Mouse (Mus musculus): ENCODE results near the gene Gm11627. TPM values are rescaled to one million over a fixed set of nuclear protein-coding genes. Genes with fewer than 3 reads are reported as not detected.
"Not testable (repeated sequence)": the region's sequence is repeated elsewhere in the genome, so short reads cannot be mapped to it uniquely, and the experiment has no call there.

Gene Gm11627
- polyA plus RNA-seq, 1 experiment from 2014 or later: 9.8 TPM

DNA sequence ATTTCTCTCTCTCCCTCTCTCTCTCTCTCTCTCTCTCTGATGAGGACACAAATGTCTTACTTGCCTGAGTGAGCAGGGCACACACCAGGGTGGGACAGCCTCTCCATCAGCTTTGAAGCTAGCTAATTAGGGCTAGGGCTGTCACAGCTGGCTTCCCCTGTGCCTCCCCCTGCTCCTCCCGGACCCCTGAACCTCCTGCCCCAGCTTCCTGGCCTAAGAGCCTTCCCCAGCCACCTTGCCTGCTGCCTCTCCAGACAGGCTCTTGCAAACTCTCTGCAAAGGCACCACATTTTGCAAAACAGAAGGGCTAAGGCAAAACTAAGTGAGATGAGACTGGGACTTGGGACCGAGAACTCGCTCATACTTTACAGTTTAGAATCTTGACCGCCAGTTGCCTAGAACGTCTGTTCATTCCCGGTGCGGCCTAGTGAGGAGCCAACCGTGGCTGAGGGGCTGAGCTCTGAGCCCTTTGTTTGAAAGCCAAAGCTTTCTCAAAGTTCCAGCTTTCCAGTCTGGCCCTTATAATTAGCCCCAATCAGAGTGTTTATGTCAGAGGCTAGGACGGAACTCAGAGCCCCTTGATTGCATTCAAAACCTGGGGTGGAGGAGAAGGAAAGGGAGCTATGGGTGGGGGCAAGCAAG is 31.5 kb upstream of the Gm11627 start:
- WGBS: 3% methylated on average over 9 of the region's 9 CpGs
- Histone ChIP-seq H3K36me3 (ENCODE audit: control insufficient read depth, insufficient read depth, low read length) (no peaks in the 10 kb centered on the region), H3K27me3 (replicated peaks; ENCODE audit: control insufficient read depth, insufficient read depth, low read length) (no peaks in the 10 kb centered on the region), H3K4me3 (ENCODE audit: low read depth, low read length) (no peak overlapping the region), H3K4me1 (ENCODE audit: control insufficient read depth, insufficient read depth, low read length) (peaks cover 31% of the 10 kb centered on the region), H3K4me2 (ENCODE audit: low read length) (peak overlapping the region; percentile 7; the same call in 1 of the 2 replicates), H3K9me3 (replicated peaks; ENCODE audit: control insufficient read depth, low read length) (no peaks in the 10 kb centered on the region), H3K9ac (ENCODE audit: low read length) (0 out of 2 replicates have a peak overlapping the region, but pooled peaks have one; percentile 8), H3K27ac (ENCODE audit: low read depth, low read length) (peak overlapping the region; percentile 63)
- peak; percentile 35; the same call in 1 of the 2 replicates for ATAC-seq
- DNase-seq (ENCODE audit: low spot score): peak; percentile 55

DNA sequence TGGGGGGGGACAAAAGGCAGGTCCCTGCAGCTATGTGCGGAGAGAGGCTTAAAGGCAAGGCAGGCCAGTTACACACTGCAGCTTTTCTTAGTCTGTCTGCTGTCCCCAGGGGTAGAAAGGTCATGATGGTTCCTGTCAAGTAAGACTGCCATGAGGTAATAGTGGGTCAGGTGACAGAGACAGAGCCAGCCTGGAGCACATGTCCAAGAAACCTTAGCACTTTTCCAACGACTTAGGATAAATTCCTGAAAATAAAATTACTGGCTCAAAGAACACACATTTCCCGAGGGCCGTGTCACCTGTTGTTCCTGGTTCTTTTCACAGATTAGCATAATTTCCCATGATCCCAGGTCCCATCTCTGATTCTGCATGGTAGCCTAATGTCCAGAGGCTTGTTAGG is 31.0 kb upstream of the Gm11627 start:
- no peak for DNase-seq (ENCODE audit: low spot score)
- Histone ChIP-seq H3K4me3 (ENCODE audit: low read depth, low read length) (no peak overlapping the region), H3K36me3 (ENCODE audit: control insufficient read depth, insufficient read depth, low read length) (no peaks in the 10 kb centered on the region), H3K4me1 (ENCODE audit: control insufficient read depth, insufficient read depth, low read length) (peaks cover 31% of the 10 kb centered on the region), H3K9ac (ENCODE audit: low read length) (no peak overlapping the region), H3K4me2 (ENCODE audit: low read length) (peak overlapping the region; percentile 7; the same call in 1 of the 2 replicates), H3K27me3 (replicated peaks; ENCODE audit: control insufficient read depth, insufficient read depth, low read length) (no peaks in the 10 kb centered on the region), H3K9me3 (replicated peaks; ENCODE audit: control insufficient read depth, low read length) (no peaks in the 10 kb centered on the region), H3K27ac (ENCODE audit: low read depth, low read length) (0 out of 2 replicates have a peak overlapping the region, but pooled peaks have one; percentile 63)
- 12% methylated on average over 4 of the region's 4 CpGs for WGBS
- ATAC-seq: no peak

DNA sequence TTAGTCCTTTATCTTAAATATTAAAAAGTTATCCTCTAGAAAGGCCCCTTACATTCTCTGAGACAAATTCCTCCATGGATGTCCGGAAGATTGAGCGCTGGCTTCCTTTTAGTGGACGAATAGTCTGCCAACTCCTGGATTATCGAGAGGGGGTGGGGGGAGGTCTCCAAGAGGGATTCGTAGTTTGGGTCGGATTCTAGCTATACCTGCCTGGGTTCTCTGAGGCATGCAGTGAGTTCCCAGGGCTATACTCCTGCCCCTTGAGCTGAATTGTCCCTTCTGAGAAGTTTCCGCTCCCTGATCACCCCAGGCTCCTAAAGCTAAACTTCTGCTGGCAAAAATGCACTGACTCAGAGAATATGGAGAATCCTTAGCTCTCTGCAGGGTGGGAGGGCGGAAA is 30.2 kb upstream of the Gm11627 start:
- H3K36me3 ChIP-seq (ENCODE audit: control insufficient read depth, insufficient read depth, low read length): no peaks in the 10 kb centered on the region
- no peak overlapping the region for H3K4me3 ChIP-seq (ENCODE audit: low read depth, low read length)
- no peaks in the 10 kb centered on the region for H3K27me3 ChIP-seq (replicated peaks; ENCODE audit: control insufficient read depth, insufficient read depth, low read length)
- DNase-seq (ENCODE audit: low spot score): no peak
- no peaks in the 10 kb centered on the region for H3K9me3 ChIP-seq (replicated peaks; ENCODE audit: control insufficient read depth, low read length)
- H3K9ac ChIP-seq (ENCODE audit: low read length): no peak overlapping the region
- H3K27ac ChIP-seq (ENCODE audit: low read depth, low read length): no peak overlapping the region
- no peak for ATAC-seq
- peak overlapping the region; percentile 60 for H3K4me2 ChIP-seq (ENCODE audit: low read length)
- WGBS: 36% methylated on average over 8 of the region's 8 CpGs
- H3K4me1 ChIP-seq (ENCODE audit: control insufficient read depth, insufficient read depth, low read length): peaks cover 31% of the 10 kb centered on the region

DNA sequence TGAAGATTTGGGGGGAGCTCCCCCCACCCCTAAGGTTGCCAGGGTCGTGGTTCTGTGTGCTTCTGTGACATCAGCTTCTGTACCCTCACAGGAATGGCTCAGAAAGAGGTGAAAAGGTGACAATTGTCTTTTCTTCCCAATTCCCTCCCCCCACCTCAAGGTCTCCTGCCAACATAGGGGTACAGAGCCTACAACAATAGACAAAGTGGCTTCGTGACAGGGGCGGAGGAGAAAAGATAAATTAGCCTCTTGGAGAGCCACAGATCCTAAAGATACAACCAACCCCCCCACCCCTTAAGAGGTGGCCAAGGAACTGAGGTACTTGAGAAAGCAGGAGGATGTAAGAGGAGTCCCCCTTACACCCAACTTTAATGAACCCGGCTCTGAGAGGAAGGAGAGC is 29.4 kb upstream of the Gm11627 start:
- peak overlapping the region; percentile 60 for H3K4me2 ChIP-seq (ENCODE audit: low read length)
- 11% methylated on average over 4 of the region's 4 CpGs for WGBS

DNA sequence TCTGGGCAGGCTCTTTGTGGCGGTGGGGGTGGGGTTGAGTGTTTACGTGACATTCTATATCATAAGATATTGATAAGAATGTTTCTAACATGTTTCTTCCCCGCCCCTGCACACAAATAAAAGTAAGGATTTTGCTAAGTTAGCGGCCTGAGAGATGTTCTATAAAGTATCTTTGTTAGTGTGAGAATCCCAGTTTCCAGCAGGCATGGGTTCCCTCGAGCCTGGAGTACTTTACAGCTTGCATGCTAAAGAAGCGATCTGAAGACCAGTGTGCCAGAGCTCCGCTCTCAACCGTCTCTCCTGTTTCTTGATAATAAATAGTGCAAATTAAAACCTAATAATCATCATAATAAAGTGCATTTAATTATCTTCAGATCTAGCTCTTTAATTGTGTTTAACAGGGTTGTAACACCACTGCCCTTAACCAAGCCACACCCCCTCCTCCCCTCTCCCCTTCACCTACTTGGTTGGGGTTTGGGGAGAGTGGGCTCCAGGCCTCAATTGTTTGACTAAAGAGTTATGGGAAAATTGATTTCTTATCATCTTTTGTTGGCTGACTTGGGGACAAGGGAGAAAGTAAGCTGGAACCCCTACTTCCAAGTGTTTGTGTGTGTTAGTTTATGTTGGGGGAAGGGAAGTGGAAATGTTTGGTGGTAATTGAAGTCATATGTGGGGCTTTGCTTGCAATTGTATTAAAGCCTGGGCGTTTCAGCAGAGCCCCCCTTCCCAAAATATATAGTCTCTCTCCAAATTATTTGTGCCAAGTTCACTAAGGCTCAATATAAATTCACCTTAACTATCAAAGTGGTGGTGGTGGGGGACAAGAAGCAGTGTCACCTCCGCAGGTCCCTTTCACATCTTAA is 28.7 kb upstream of the Gm11627 start:
- Histone ChIP-seq H3K9me3 (replicated peaks; ENCODE audit: control insufficient read depth, low read length) (no peaks in the 10 kb centered on the region), H3K4me1 (ENCODE audit: control insufficient read depth, insufficient read depth, low read length) (peaks cover 31% of the 10 kb centered on the region), H3K4me3 (ENCODE audit: low read depth, low read length) (peak overlapping the region; percentile 91), H3K27me3 (replicated peaks; ENCODE audit: control insufficient read depth, insufficient read depth, low read length) (no peaks in the 10 kb centered on the region), H3K27ac (ENCODE audit: low read depth, low read length) (no peak overlapping the region), H3K9ac (ENCODE audit: low read length) (peak overlapping the region; percentile 96), H3K36me3 (ENCODE audit: control insufficient read depth, insufficient read depth, low read length) (no peaks in the 10 kb centered on the region), H3K4me2 (ENCODE audit: low read length) (peak overlapping the region; percentile 60)
- 4% methylated on average over 10 of the region's 10 CpGs for WGBS
- ATAC-seq: no peak
- no peak for DNase-seq (ENCODE audit: low spot score)

More for the DNA sequence above, 29.4 kb upstream of the Gm11627 start:
- H3K4me1 ChIP-seq (ENCODE audit: control insufficient read depth, insufficient read depth, low read length): peaks cover 31% of the 10 kb centered on the region
- H3K9ac ChIP-seq (ENCODE audit: low read length): peak overlapping the region; percentile 96
- ATAC-seq (no peak), DNase-seq (ENCODE audit: low spot score) (no peak)
- no peak overlapping the region; the same call in none of the 2 replicates for H3K27ac ChIP-seq (ENCODE audit: low read depth, low read length)
- no peaks in the 10 kb centered on the region for H3K36me3 ChIP-seq (ENCODE audit: control insufficient read depth, insufficient read depth, low read length)
- H3K9me3 ChIP-seq (replicated peaks; ENCODE audit: control insufficient read depth, low read length): no peaks in the 10 kb centered on the region
- H3K4me3 ChIP-seq (ENCODE audit: low read depth, low read length): peak overlapping the region; percentile 91
- no peaks in the 10 kb centered on the region for H3K27me3 ChIP-seq (replicated peaks; ENCODE audit: control insufficient read depth, insufficient read depth, low read length)

DNA sequence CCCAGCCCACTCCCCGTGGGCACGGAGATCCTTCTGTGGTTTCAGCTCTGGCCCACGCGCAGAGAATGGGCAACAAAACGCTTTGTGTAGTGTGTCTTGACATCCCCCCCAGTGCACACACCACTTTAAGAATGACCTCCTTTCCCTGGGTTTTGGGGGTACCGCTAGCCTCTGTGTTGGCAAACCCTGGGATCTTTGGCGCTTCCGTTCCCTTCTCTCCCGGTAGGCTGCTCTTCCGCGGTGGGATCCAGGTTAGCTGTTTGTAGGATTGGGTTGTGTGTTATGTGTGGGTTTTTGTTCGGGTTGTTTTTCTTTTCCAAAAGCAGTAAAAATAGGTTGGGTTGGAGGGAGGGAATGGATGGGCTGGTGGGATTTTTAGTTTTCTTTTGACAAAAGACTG is 27.9 kb upstream of the Gm11627 start:
- not testable (repeated sequence) for H3K36me3 ChIP-seq (ENCODE audit: control insufficient read depth, insufficient read depth, low read length); H3K27me3 ChIP-seq (replicated peaks; ENCODE audit: control insufficient read depth, insufficient read depth, low read length); DNase-seq (ENCODE audit: low spot score); H3K9me3 ChIP-seq (replicated peaks; ENCODE audit: control insufficient read depth, low read length); ATAC-seq
- H3K9ac ChIP-seq (ENCODE audit: low read length): peak overlapping the region; percentile 96
- peaks cover 31% of the 10 kb centered on the region for H3K4me1 ChIP-seq (ENCODE audit: control insufficient read depth, insufficient read depth, low read length)
- WGBS: 0% methylated on average over 12 of the region's 12 CpGs
- H3K4me2 ChIP-seq (ENCODE audit: low read length): peak overlapping the region; percentile 60
- H3K27ac ChIP-seq (ENCODE audit: low read depth, low read length): peak overlapping the region; percentile 40; the same call in 1 of the 2 replicates
- peak overlapping the region; percentile 91 for H3K4me3 ChIP-seq (ENCODE audit: low read depth, low read length)

DNA sequence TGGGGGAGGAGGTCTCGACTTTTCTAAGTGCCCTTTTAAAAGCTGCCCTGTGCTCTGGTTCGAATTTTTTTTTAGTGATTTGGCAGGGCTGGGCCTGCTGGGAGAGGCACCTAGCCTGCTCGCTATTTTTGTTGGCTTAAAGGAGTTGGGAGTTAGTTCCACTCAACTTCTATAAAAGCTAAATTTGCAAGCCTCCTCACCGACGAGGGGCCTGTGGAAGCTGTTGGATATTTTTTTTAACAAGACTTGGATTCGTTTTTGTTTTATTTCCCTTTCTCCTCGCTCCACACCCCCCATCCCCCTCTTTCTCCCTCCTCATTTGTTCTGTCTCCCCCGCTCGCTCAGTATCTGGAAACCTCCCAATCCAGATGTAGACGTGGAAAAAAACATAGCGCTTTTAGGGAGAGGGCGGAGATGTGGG is 27.5 kb upstream of the Gm11627 start:
- whole genome bisulfite sequencing: under 1% methylated on average over 12 of the region's 12 CpGs
- no peak for ATAC-seq
- H3K27me3 ChIP-seq (replicated peaks; ENCODE audit: control insufficient read depth, insufficient read depth, low read length): no peaks in the 10 kb centered on the region
- no peaks in the 10 kb centered on the region for H3K9me3 ChIP-seq (replicated peaks; ENCODE audit: control insufficient read depth, low read length)
- peak overlapping the region; percentile 40; the same call in 1 of the 2 replicates for H3K27ac ChIP-seq (ENCODE audit: low read depth, low read length)
- peak overlapping the region; percentile 96 for H3K9ac ChIP-seq (ENCODE audit: low read length)
- peak overlapping the region; percentile 60 for H3K4me2 ChIP-seq (ENCODE audit: low read length)
- peak; percentile 48 for DNase-seq (ENCODE audit: low spot score)
- peak overlapping the region; percentile 91 for H3K4me3 ChIP-seq (ENCODE audit: low read depth, low read length)
- H3K4me1 ChIP-seq (ENCODE audit: control insufficient read depth, insufficient read depth, low read length): peaks cover 31% of the 10 kb centered on the region
- H3K36me3 ChIP-seq (ENCODE audit: control insufficient read depth, insufficient read depth, low read length): no peaks in the 10 kb centered on the region

DNA sequence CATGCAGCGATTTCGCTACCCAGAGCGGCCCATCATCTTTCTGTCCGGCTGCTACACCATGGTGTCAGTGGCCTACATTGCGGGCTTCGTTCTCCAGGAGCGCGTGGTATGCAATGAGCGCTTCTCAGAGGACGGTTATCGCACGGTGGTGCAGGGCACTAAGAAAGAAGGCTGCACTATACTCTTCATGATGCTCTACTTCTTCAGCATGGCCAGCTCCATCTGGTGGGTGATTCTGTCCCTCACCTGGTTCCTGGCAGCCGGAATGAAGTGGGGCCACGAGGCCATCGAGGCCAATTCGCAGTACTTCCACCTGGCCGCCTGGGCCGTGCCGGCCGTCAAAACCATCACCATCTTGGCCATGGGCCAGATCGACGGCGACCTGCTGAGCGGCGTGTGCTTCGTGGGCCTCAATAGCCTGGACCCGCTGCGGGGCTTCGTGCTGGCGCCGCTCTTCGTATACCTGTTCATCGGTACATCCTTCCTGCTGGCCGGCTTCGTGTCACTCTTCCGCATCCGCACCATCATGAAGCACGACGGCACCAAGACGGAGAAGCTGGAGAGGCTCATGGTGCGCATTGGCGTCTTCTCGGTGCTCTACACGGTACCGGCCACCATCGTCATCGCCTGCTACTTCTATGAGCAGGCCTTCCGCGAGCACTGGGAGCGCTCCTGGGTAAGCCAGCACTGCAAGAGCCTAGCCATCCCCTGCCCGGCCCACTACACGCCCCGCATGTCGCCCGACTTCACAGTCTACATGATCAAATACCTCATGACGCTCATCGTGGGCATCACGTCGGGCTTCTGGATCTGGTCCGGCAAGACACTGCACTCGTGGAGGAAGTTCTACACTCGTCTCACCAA is 26.5 kb upstream of the Gm11627 start:
- peaks cover 26% of the 10 kb centered on the region for H3K4me1 ChIP-seq (ENCODE audit: control insufficient read depth, insufficient read depth, low read length)

More for the DNA sequence above, 26.5 kb upstream of the Gm11627 start:
- Histone ChIP-seq H3K36me3 (ENCODE audit: control insufficient read depth, insufficient read depth, low read length) (no peaks in the 10 kb centered on the region), H3K27ac (ENCODE audit: low read depth, low read length) (peak overlapping the region; percentile 99), H3K4me3 (ENCODE audit: low read depth, low read length) (peak overlapping the region; percentile 91), H3K9ac (ENCODE audit: low read length) (peak overlapping the region; percentile 96), H3K27me3 (replicated peaks; ENCODE audit: control insufficient read depth, insufficient read depth, low read length) (no peaks in the 10 kb centered on the region), H3K4me2 (ENCODE audit: low read length) (peak overlapping the region; percentile 60), H3K9me3 (replicated peaks; ENCODE audit: control insufficient read depth, low read length) (no peaks in the 10 kb centered on the region)
- peak; percentile 61 for DNase-seq (ENCODE audit: low spot score)
- no peak for ATAC-seq
- WGBS: 1% methylated on average over 62 of the region's 62 CpGs
